Mouse (Mus musculus): ENCODE data around the gene Sgf29. TPM values are rescaled to one million over a fixed set of nuclear protein-coding genes. Genes with fewer than 3 reads are reported as not detected.
A peak's percentile ranks its signal among the peaks of the same experiment; 100 is the strongest.
"Not testable (repeated sequence)": the region's sequence is repeated elsewhere in the genome, so short reads cannot be mapped to it uniquely, and the experiment has no call there.

Sgf29 gene
- polyA plus RNA-seq, 1 experiment, result 27.0 TPM

- Histone ChIP-seq H3K4me1 (ENCODE audit: control insufficient read depth, insufficient read depth, low read length) (no peaks in the 10 kb centered on the region; the same call in 1 of the 2 replicates), H3K27ac (ENCODE audit: control insufficient read depth, insufficient read depth, low read depth, low read length, poor library complexity) (no peak overlapping the region)
- 14% methylated on average over 3 of the region's 3 CpGs for WGBS
Measured at GRCm38 (mm10) chr7:126629915-126630314, 19.2 kb upstream of the Sgf29 start.

GRCm38 (mm10) chr7:126630824-126631518 is 18.1 kb upstream of the Sgf29 start, which contains the start of gene Nupr1:
Gene Nupr1 (minus strand): TSS chr7:126630861.
- no peak within 1 kb of the TSS for H3K27ac ChIP-seq (ENCODE audit: control insufficient read depth, insufficient read depth, low read depth, low read length, poor library complexity)
- H3K4me3 ChIP-seq (replicated peaks; ENCODE audit: control insufficient read depth, low read depth, low read length), result no peak within 1 kb of the TSS
- 77% methylated on average over 4 of the region's 4 CpGs for WGBS
- no peaks in the 10 kb centered on the region; the same call in 1 of the 2 replicates for H3K4me1 ChIP-seq (ENCODE audit: control insufficient read depth, insufficient read depth, low read length)
- TF ChIP-seq POLR2A (IDR thresholded peaks at IDR 0.05; ENCODE audit: borderline replicate concordance, control insufficient read depth, low read depth, low read length) (no peak), CTCF (IDR thresholded peaks at IDR 0.05; ENCODE audit: control insufficient read depth, insufficient read depth, low read length) (no peak)

More at GRCm38 (mm10) chr7:126629915-126630314, 19.2 kb upstream of the Sgf29 start:
- no peak overlapping the region for H3K4me3 ChIP-seq (replicated peaks; ENCODE audit: control insufficient read depth, low read depth, low read length)
- TF ChIP-seq POLR2A (IDR thresholded peaks at IDR 0.05; ENCODE audit: borderline replicate concordance, control insufficient read depth, low read depth, low read length) (no peak), CTCF (IDR thresholded peaks at IDR 0.05; ENCODE audit: control insufficient read depth, insufficient read depth, low read length) (no peak)

- Histone ChIP-seq H3K27ac (ENCODE audit: control insufficient read depth, insufficient read depth, low read depth, low read length, poor library complexity) (no peak overlapping the region), H3K4me3 (replicated peaks; ENCODE audit: control insufficient read depth, low read depth, low read length) (no peak overlapping the region), H3K4me1 (ENCODE audit: control insufficient read depth, insufficient read depth, low read length) (no peaks in the 10 kb centered on the region; the same call in 1 of the 2 replicates)
- 27% methylated on average over 2 of the region's 2 CpGs for WGBS
- TF ChIP-seq CTCF (IDR thresholded peaks at IDR 0.05; ENCODE audit: control insufficient read depth, insufficient read depth, low read length) (no peak), POLR2A (IDR thresholded peaks at IDR 0.05; ENCODE audit: borderline replicate concordance, control insufficient read depth, low read depth, low read length) (no peak)
Measured at GRCm38 (mm10) chr7:126632478-126632877, 16.6 kb upstream of the Sgf29 start.

GRCm38 (mm10) chr7:126635375-126635774 is 13.7 kb upstream of the Sgf29 start:
- no peak overlapping the region for H3K27ac ChIP-seq (ENCODE audit: control insufficient read depth, insufficient read depth, low read depth, low read length, poor library complexity)
- TF ChIP-seq CTCF (IDR thresholded peaks at IDR 0.05; ENCODE audit: control insufficient read depth, insufficient read depth, low read length) (no peak), POLR2A (IDR thresholded peaks at IDR 0.05; ENCODE audit: borderline replicate concordance, control insufficient read depth, low read depth, low read length) (no peak)
- no peaks in the 10 kb centered on the region for H3K4me1 ChIP-seq (ENCODE audit: control insufficient read depth, insufficient read depth, low read length)
- no peak overlapping the region for H3K4me3 ChIP-seq (replicated peaks; ENCODE audit: control insufficient read depth, low read depth, low read length)

- TF ChIP-seq CTCF (IDR thresholded peaks at IDR 0.05; ENCODE audit: control insufficient read depth, insufficient read depth, low read length) (peak; percentile 60), POLR2A (IDR thresholded peaks at IDR 0.05; ENCODE audit: borderline replicate concordance, control insufficient read depth, low read depth, low read length) (no peak)
- H3K4me3 ChIP-seq (replicated peaks; ENCODE audit: control insufficient read depth, low read depth, low read length), result no peak overlapping the region
- H3K27ac ChIP-seq (ENCODE audit: control insufficient read depth, insufficient read depth, low read depth, low read length, poor library complexity), result no peak overlapping the region
- 17% methylated on average over 4 of the region's 4 CpGs for WGBS
- H3K4me1 ChIP-seq (ENCODE audit: control insufficient read depth, insufficient read depth, low read length), result no peaks in the 10 kb centered on the region
Measured at GRCm38 (mm10) chr7:126636733-126637520, 12.2 kb upstream of the Sgf29 start.

- 61% methylated on average over 5 of the region's 5 CpGs for WGBS
- no peaks in the 10 kb centered on the region; the same call in 1 of the 2 replicates for H3K4me1 ChIP-seq (ENCODE audit: control insufficient read depth, insufficient read depth, low read length)
Measured at GRCm38 (mm10) chr7:126642545-126643243, 6.4 kb upstream of the Sgf29 start.

GRCm38 (mm10) chr7:126643244-126643617 is 5.9 kb upstream of the Sgf29 start:
- H3K4me3 ChIP-seq (replicated peaks; ENCODE audit: control insufficient read depth, low read depth, low read length); H3K4me1 ChIP-seq (ENCODE audit: control insufficient read depth, insufficient read depth, low read length); H3K27ac ChIP-seq (ENCODE audit: control insufficient read depth, insufficient read depth, low read depth, low read length, poor library complexity): not testable (repeated sequence)
- TF ChIP-seq CTCF (IDR thresholded peaks at IDR 0.05; ENCODE audit: control insufficient read depth, insufficient read depth, low read length), result peak; percentile 25; the same call in 1 of the 2 replicates
- WGBS, result 7% methylated on average over 3 of the region's 3 CpGs

More at GRCm38 (mm10) chr7:126642545-126643243, 6.4 kb upstream of the Sgf29 start:
- TF ChIP-seq POLR2A (IDR thresholded peaks at IDR 0.05; ENCODE audit: borderline replicate concordance, control insufficient read depth, low read depth, low read length) (no peak), CTCF (IDR thresholded peaks at IDR 0.05; ENCODE audit: control insufficient read depth, insufficient read depth, low read length) (no peak)
- H3K4me3 ChIP-seq (replicated peaks; ENCODE audit: control insufficient read depth, low read depth, low read length), result no peak overlapping the region
- H3K27ac ChIP-seq (ENCODE audit: control insufficient read depth, insufficient read depth, low read depth, low read length, poor library complexity), result no peak overlapping the region

- Histone ChIP-seq H3K27ac (ENCODE audit: control insufficient read depth, insufficient read depth, low read depth, low read length, poor library complexity) (no peak overlapping the region), H3K4me1 (ENCODE audit: control insufficient read depth, insufficient read depth, low read length) (no peaks in the 10 kb centered on the region; the same call in 1 of the 2 replicates), H3K4me3 (replicated peaks; ENCODE audit: control insufficient read depth, low read depth, low read length) (no peak overlapping the region)
- WGBS, result 48% methylated on average over 3 of the region's 3 CpGs
- TF ChIP-seq CTCF (IDR thresholded peaks at IDR 0.05; ENCODE audit: control insufficient read depth, insufficient read depth, low read length), result no peak
- TF ChIP-seq POLR2A (IDR thresholded peaks at IDR 0.05; ENCODE audit: borderline replicate concordance, control insufficient read depth, low read depth, low read length), result no peak
Measured at GRCm38 (mm10) chr7:126644345-126644744, 4.8 kb upstream of the Sgf29 start.
